Mouse (Mus musculus): Measurements from ENCODE around the gene Fat3.

Gene Fat3

GRCm38 (mm10) chr9:16437805-16438204, 63.3 kb downstream of the Fat3 start:
- no peak for DNase-seq (ENCODE audit: low spot score in 2 of 2)

GRCm38 (mm10) chr9:16428589-16428988, 72.5 kb downstream of the Fat3 start:
- DNase-seq (ENCODE audit: low spot score in 2 of 2): no peak

- no peak for DNase-seq (ENCODE audit: low spot score in 2 of 2)
Measured at GRCm38 (mm10) chr9:16422707-16423106, 78.4 kb downstream of the Fat3 start.

GRCm38 (mm10) chr9:16402815-16403214, 98.3 kb downstream of the Fat3 start:
- no peak for DNase-seq (ENCODE audit: low spot score in 2 of 2)

- DNase-seq (ENCODE audit: low spot score in 2 of 2): no peak
Measured at GRCm38 (mm10) chr9:16398734-16399686, 102.1 kb downstream of the Fat3 start.

- DNase-seq (ENCODE audit: low spot score in 2 of 2): no peak
Measured at GRCm38 (mm10) chr9:16389141-16389540, 111.9 kb downstream of the Fat3 start.

GRCm38 (mm10) chr9:16387527-16387926, 113.6 kb downstream of the Fat3 start:
- no peak for DNase-seq (ENCODE audit: low spot score in 2 of 2)

GRCm38 (mm10) chr9:16363713-16364112, 137.4 kb downstream of the Fat3 start:
- DNase-seq (ENCODE audit: low spot score in 2 of 2): no peak

GRCm38 (mm10) chr9:16361811-16362210, 139.3 kb downstream of the Fat3 start:
- no peak for DNase-seq (ENCODE audit: low spot score in 2 of 2)

GRCm38 (mm10) chr9:16356636-16357035, 144.4 kb downstream of the Fat3 start:
- no peak for DNase-seq (ENCODE audit: low spot score in 2 of 2)

- no peak for DNase-seq (ENCODE audit: low spot score in 2 of 2)
Measured at GRCm38 (mm10) chr9:16354906-16355305, 146.2 kb downstream of the Fat3 start.

GRCm38 (mm10) chr9:16353049-16353724, 147.9 kb downstream of the Fat3 start:
- no peak for DNase-seq (ENCODE audit: low spot score in 2 of 2)

GRCm38 (mm10) chr9:16352486-16353048, 148.5 kb downstream of the Fat3 start:
- DNase-seq (ENCODE audit: low spot score in 2 of 2): no peak

- peak; percentile 29 to 45 for DNase-seq (ENCODE audit: low spot score in 2 of 2)
Measured at GRCm38 (mm10) chr9:16344902-16345855, 155.9 kb downstream of the Fat3 start.

GRCm38 (mm10) chr9:16343191-16343590, 157.9 kb downstream of the Fat3 start:
- DNase-seq (ENCODE audit: low spot score in 2 of 2): no peak

- no peak for DNase-seq (ENCODE audit: low spot score in 2 of 2)
Measured at GRCm38 (mm10) chr9:16342577-16342976, 158.5 kb downstream of the Fat3 start.

GRCm38 (mm10) chr9:16330290-16330984, 170.6 kb downstream of the Fat3 start:
- DNase-seq (ENCODE audit: low spot score in 2 of 2): no peak

GRCm38 (mm10) chr9:16318957-16319356, 182.1 kb downstream of the Fat3 start:
- no peak for DNase-seq (ENCODE audit: low spot score in 2 of 2)

GRCm38 (mm10) chr9:16312599-16313197, 188.4 kb downstream of the Fat3 start:
- no peak for DNase-seq (ENCODE audit: low spot score in 2 of 2)

All from right cerebral cortex, adult 2 months (tissue).